Mouse (Mus musculus) lung, adult 18-20 months (tissue): ENCODE results near the gene Atp13a2.
A peak's percentile ranks its signal among the peaks of the same experiment; 100 is the strongest.

Source experiments
- DNase-seq, 2 experiments: peaks; one replicate each; pipeline ENCODE4 v3.0.0; 2022; ENCODE audit warnings: mixed read lengths in 2 of 2

The Atp13a2 gene

GRCm38 (mm10) chr4:140986711-140987395 is at the start of gene Atp13a2:
Gene Atp13a2 (plus strand): TSS chr4:140986873.
- peak; percentile 88 to 92 for DNase-seq

GRCm38 (mm10) chr4:140944356-140944755 is 42.3 kb upstream of the Atp13a2 start:
- no peak for DNase-seq

GRCm38 (mm10) chr4:140944961-140945442 is 41.7 kb upstream of the Atp13a2 start:
- no peak for DNase-seq

GRCm38 (mm10) chr4:140945571-140945970 is 41.1 kb upstream of the Atp13a2 start:
- DNase-seq, result no peak

- no peak for DNase-seq
Observed at GRCm38 (mm10) chr4:140946048-140946447, 40.6 kb upstream of the Atp13a2 start.

- DNase-seq, result no peak
Observed at GRCm38 (mm10) chr4:140946580-140947205, 40.0 kb upstream of the Atp13a2 start.

GRCm38 (mm10) chr4:140947487-140948440 is 38.9 kb upstream of the Atp13a2 start:
- peak in 1 of 2 experiments; percentile 63 for DNase-seq

- DNase-seq, result no peak
Observed at GRCm38 (mm10) chr4:140948481-140948880, 38.2 kb upstream of the Atp13a2 start.

GRCm38 (mm10) chr4:140949052-140949451 is 37.6 kb upstream of the Atp13a2 start:
- DNase-seq, result no peak

GRCm38 (mm10) chr4:140949616-140950015 is 37.1 kb upstream of the Atp13a2 start:
- no peak for DNase-seq

- no peak for DNase-seq
Observed at GRCm38 (mm10) chr4:140950574-140950973, 36.1 kb upstream of the Atp13a2 start.

GRCm38 (mm10) chr4:140951861-140952641 is 34.6 kb upstream of the Atp13a2 start:
- no peak for DNase-seq

GRCm38 (mm10) chr4:140957131-140957702 is 29.5 kb upstream of the Atp13a2 start:
- no peak for DNase-seq

- DNase-seq, result peak; percentile 63 to 69
Observed at GRCm38 (mm10) chr4:140957725-140958124, 28.9 kb upstream of the Atp13a2 start.

- no peak for DNase-seq
Observed at GRCm38 (mm10) chr4:140958319-140958718, 28.4 kb upstream of the Atp13a2 start.

GRCm38 (mm10) chr4:140959128-140959679 is 27.5 kb upstream of the Atp13a2 start:
- DNase-seq, result no peak

- no peak for DNase-seq
Observed at GRCm38 (mm10) chr4:140959715-140960479, 26.8 kb upstream of the Atp13a2 start.

- peak; percentile 98 to 99 for DNase-seq
Observed at GRCm38 (mm10) chr4:140960781-140961466, 25.7 kb upstream of the Atp13a2 start, which contains the start of gene Sdhb. Gene Sdhb (plus strand): TSS chr4:140961203.

- DNase-seq, result no peak
Observed at GRCm38 (mm10) chr4:140961467-140962206, 25.0 kb upstream of the Atp13a2 start.
